Mouse (Mus musculus): ENCODE results near the gene Clasp2.

DNA sequence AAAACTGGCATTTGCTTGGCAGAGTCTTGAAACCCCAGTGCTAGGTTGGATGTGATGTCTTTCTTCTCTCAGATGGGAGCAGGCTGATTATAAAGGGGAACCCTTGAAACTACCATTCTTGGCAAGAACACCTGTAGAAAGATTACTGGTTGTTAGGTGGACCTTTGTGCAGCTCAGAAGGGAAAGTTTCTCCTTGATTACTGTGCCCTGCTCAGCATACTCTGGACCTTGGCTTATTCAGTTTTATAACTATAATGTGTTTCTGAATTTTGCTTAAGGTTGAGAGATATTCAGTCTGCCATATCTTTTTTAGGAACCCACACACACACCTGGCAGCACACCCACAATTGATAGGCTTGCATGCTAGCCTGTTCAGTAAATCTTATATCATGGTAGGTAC, 222.4 kb downstream of the Clasp2 start:
- no peak for TF ChIP-seq POLR2A (IDR thresholded peaks at IDR 0.05; ENCODE audit: borderline replicate concordance, control insufficient read depth, low read depth, low read length)
- TF ChIP-seq CTCF (IDR thresholded peaks at IDR 0.05; ENCODE audit: control insufficient read depth, insufficient read depth, low read length), result no peak
